Mouse (Mus musculus) kidney, adult 11 months (tissue): Measurements from ENCODE around the gene Platr17.
"Not testable (repeated sequence)": the region's sequence is repeated elsewhere in the genome, so short reads cannot be mapped to it uniquely, and the experiment has no call there.

Experiments
- DNase-seq: peaks from one replicate; pipeline ENCODE4 v3.0.0; 2022

Gene Platr17

DNA sequence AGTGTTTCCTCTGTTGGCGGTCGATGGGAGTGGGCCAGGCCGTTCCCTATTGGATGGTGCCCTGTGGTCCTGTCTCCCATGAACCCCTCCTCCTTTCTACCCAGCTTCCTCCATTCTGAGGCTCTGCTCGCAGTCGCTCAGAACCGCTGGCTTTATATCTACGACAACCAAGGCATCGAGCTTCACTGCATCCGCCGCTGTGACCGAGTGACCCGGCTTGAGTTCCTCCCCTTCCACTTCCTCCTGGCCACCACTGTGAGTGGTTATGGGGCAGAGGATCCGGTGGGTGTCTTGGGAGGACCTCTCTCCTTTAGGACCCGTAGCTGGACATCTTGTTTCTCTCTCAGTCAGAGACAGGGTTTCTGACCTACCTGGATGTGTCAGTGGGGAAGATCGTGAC lies 38.5 kb downstream of the Platr17 start:
- DNase-seq: no peak

DNA sequence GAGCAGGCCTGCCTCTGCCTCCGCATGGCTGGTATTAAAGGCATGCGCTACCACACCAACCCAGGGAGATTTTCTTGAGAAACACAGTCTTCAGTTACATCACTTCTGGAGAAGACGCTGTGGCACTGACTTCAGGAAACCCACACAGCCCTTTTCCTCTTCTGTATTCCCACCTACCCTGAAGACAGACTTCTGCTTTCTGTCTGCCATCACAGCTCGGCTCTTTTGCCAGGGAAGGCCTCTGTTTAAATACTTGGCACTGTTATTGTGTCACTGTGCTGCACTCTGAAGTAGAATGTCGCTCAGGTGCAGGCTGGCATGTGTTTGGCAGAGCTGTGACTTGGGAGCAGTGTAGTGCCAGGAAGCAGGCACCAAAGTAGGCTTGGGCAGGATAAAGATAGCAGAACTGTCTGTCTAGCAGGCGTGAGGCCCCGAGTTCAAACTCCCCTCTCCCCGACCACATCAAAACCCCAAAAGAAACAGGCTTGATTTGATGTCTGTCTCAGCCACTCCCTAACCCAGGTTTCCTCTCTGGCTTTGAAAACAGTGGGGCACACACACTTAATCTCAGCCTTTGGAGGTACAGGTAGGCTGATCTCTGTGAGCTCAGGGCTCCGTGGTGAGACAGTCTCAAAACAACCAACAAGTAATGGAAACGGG lies 42.6 kb downstream of the Platr17 start:
- no peak for DNase-seq

DNA sequence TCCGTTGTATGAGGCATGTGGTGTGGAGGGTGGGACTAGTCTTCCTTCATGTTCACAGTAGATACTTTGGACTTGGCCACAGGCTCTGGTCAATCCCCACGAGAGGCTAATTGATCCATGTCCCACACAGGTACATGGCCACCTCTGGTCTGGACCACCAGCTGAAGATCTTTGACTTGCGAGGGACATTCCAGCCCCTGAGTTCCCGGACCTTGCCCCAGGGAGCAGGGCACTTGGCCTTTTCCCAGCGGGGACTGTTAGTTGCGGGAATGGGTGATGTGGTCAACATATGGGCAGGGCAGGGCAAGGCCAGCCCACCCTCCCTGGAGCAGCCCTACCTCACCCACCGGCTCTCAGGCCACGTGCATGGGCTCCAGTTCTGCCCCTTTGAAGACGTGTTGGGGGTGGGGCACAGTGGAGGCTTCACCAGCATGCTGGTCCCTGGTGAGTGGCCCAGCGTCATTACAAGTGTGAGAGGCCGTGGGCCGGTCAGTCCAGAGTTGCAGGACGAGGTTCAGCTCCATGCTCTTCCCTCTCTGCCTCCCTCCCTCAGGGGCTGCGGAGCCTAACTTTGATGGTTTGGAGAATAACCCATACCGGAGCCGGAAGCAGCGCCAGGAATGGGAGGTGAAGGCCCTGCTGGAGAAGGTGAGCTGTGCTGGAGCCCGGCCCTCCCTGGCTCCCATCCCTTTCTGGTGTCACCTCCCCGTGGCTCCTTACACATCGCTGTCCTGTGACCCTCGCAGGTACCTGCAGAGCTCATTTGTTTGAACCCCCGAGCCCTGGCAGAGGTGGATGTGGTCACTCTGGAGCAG lies 43.4 kb downstream of the Platr17 start:
- DNase-seq: no peak

DNA sequence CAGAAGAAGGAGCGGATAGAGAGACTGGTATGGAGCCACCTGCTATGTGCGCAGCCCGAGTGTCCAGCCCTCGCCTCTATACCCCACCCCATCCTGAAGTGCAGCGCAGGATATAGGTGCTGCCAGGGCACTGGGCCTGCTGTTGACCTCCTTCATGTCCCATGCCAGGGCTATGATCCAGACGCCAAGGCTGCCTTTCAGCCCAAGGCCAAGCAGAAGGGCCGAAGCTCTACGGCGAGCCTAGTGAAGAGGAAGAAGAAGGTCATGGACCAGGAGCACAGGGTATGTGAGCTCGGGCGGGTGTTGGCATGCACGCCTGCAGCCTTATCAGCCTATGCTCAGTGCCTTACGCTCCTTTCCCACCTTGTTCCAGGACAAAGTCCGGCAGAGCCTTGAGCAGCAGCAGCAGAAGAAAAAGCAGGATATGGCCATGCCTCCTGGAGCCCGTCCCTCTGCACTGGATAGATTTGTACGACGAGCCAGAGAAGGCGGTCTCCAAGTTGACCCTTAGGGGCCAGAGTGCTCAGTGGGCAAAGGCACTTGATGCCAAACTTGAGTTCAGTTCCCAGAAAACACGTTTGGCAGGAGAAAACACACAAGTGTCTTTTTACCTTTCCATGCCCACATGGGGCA lies 44.1 kb downstream of the Platr17 start:
- DNase-seq: no peak

DNA sequence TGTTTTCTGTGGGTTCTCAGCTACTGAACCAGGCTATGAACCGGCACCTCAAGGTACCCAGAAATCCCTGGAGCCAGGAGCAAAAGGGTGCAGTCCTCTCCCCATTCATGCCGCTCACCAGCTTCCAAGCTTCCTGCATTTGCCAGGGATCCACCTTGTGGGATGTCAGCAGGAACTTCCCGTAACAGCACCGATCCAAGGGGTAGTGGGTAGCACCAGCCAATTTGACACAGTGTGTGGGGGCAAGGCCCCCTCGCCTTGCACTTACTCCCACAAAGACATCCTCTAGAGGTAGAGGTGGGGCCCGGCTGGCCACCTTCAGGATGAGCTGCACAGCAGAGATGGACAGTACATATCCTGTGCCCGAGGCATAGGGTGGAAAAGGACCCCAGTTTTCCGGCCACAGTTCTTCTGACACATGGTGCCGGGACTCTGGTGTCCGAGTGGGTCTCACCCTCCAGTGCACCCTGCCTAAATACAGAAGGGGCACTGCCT lies 45.2 kb downstream of the Platr17 start:
- no peak for DNase-seq

DNA sequence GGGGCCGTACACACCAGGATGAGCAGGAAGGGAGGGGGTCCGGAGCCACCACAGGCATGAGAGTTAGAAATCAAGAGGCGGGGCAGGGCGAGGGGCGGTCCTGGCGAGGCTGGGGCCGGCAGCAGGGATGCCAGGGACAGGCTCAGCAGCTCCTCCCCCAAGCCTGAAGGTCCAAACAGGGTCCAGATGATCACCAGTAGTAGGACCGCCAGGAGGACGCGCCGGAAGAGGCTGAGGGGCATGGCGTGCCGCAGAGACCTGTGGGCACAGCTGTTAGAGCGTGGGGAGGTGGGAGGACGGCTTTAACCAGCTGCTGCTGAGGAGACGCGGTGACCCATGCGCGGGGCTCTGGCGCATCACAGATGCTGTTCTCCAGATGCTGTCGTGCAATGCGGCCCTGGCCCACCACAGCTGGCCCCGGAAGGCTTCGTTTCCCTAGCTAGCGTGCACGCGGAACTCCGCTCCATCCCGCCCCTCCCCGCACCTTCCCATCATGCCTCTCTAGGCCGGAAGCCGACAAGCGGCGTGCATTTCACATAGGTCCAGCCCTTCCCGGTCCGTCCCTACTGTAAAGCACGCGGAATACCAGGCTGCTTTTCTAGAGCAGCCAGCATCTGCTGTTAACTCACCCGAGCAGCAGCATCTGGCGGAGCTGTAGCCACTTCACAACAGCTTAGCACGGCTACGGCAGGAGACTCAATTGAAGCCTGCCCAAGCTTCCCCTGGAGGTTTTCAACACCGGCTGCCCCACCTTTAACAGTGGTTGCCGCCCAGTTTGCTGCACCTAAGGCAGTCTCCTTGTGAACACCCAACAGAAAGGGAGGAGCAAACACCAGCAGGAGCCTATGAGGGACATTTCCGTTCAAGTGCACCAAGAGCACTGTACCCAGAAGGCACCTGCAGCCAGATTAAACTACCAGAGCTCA lies 46.3 kb downstream of the Platr17 start, which contains the start of gene B3galt4:
Gene B3galt4 (minus strand): TSS at position 468 of the 926 bp plus-strand sequence.
- DNase-seq: peak; percentile 69

DNA sequence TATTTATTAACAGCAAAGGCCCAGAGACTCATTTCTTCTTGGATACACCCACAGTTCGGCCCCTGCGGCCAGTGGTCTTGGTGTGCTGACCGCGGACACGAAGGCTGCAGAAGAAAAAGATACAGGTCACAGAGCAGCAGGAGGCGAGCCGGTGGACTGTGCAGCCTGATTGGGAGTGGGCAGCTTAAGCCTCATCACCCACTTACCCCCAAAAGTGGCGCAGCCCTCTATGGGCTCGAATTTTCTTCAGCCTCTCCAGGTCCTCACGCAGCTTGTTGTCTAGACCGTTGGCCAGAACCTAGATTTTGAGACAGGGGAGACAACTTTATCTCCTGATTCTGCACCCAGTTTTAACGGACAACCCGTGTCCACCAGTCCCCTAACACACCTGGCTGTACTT lies 47.1 kb downstream of the Platr17 start:
- DNase-seq: not testable (repeated sequence)

DNA sequence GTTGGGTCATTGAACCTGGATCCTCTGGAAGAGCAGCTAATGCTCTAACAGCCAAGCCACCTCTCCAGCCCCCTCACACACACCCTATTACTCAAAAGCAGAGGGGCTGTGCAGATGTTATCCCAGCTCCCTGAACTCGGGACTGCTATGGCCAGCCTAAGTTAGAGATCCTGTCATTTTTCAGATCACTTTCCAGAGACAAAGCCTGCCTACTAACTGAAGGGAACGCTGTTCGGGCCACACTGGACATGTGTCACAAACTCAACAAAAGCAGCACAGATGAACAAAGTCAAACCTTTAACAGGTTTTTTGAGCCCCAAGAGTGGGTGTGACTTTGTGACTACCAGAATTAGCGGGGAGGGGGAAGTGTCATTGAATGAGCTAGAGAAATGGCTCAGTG lies 47.9 kb downstream of the Platr17 start:
- no peak for DNase-seq

DNA sequence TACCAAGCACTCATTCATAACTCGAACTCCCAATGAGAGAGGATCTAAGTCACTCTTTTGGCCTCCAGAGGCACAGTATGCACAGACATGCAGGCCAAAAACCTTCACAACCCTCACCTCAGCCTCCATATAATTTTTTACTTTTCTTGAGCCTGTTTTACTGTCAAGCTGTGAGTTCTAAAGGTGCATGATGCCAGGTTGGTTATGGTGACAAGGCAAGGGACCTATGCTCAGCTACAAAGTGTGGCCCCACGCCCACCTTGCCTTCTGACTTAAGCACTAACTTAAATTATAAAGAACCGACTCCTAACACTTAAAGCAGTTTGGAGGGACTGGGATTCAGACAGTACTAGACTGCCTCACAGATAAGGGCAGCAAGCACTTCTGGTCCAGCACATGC lies 48.4 kb downstream of the Platr17 start:
- no peak for DNase-seq

DNA sequence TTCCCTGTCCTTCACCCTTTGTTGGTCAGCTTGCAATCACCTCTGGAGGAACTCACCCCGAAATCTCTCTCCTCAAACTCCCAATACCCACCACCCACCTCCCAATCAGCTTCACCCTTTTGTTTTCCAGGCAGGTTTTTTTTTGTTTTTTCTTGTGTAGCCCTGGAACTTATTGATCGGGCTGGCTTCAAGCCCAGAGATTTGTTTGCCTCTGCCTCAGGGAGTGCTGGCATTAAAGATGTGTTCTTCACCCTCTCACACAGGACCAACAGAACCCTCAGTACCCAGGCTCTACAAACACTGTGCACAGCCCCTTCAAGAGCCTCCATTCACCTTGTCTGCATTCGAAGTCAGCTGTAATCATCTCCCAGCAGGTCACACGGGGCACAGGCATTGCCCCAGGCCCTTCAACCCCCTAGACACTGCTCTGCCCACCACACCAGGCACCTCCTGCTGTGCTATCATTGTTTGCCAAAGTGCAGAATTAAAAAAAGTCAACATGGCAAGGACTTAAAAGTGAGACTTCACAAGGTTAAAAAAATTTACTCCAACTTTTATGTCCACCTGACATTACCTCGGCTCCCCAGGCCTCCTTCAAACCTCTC lies 49.1 kb downstream of the Platr17 start:
- DNase-seq: no peak

DNA sequence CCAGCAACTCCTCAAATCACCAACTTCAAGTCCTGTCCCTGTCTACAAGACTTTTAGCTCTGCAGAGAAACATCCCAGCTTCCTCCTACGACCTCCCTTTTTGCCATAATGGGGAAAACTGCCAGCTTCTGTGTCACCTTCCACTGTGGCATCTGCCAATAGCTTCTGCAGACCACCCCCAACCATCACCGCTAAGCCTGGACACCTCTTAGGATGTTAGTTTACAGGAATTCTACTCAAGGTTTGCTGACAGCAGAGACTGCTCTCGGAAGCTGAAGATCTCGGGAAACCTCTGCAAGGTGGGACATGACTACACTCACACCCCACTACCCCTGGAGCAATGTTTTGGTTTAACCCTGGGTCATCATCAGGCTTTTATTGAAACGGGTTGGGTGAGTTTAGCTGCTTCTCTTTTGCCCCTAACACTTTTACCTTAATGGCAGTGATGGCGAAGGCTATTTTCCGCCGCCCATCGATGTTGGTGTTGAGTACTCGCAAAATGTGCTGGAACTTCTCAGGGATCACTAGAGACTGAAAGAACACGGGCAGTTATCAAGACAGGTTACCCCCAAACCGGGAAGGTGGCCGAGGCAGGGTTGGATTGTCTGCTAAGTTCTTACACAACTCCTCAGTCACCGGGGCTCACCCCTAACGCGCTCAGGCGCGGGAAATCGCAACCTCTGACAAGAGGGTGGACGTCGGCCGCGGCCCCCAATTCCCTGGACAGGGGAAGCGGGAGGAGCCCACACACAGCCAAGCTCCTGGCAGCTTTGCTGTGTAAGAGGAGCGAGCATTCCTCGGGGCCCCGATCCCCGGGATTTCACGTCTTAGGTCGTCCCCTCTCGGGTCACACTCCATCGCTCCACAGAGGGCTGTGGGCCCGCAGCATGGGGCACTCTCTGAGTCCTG lies 50.0 kb downstream of the Platr17 start:
- DNase-seq: no peak

DNA sequence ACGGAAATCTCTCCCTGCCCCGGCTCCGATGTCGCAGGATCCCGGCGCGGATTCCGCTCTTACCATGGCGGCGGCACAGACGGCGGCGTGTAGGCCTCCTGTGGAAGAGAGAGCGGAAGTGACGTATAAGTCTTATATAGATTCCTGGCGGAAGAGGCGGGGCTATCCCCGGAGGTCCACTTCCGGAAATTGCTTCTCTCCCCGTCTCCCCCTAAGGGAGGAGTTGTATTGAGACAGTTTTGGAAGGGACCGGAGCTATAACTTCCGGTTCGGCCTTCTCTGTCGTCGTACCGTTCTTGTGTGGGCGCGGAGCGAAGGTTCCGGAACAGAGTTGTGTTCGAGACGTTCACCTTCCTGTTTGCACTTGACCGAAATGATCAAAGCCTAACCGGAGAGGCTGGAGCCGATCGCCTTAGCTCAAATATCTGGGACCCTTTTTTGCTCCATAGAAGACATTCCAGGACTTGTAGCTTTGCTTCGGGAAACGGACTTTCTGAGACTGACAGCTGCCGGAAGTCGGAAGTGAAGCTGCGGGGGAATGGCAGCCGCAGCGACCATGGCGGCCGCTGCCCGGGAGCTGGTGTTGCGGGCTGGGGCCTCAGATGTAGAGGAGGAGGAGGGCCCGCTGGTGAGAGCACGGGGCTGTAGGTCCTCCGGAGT lies 50.8 kb downstream of the Platr17 start, which contains the start of the genes Vps52 and Rps18:
Gene Vps52 (plus strand): TSS at position 258 of the 660 bp plus-strand sequence.
Gene Rps18 (minus strand): TSS at position 447 of the 660 bp plus-strand sequence.
- DNase-seq: peak; percentile 97
